Comparison of ENCODE assay signal across 8 mouse cellular contexts in the genomic region with DNA sequence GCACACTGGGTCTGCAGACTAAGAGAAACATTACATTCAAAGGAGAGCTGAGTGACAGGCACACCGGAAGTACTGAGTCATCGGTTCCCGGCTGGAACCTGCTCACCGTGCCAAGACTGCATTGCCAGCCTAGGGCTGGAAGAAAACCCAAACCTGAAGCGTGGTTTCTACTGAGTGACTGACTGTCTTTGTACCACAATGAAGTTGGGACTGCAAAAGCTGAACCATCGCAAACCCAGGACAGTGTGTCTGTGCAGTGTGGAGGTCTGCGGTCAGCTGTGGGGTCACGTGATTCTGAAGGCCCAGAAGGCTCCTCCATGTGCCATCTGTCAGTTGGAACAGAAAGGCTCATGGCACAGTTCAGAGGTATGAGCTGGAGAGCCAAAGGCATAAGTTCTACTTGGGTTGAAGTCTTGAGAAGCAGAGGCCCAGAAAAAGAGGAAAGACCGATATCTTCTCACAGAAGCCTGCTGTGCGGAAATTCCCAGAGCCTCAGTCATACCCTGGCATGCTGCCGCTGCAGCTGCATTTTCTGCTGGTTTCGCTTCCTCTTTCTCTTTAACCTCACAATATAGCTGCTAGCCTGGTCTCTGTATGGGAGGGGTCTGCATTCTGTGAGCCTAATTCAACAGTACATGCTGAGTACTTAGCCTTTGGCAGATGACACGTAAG. TPM values are rescaled to one million over a fixed set of nuclear protein-coding genes. Genes with fewer than 3 reads are reported as not detected.
DNase-seq lines count a peak whose midpoint lies in the region; ATAC-seq and TF ChIP-seq lines count a peak whose summit lies in the region.

No protein-coding gene starts in this region.

- H3K36me3 ChIP-seq in midbrain, postnatal 0 days (ENCODE audit: insufficient read depth, low read length): no peaks in the 10 kb centered on the region
- no peaks in the 10 kb centered on the region for H3K36me3 ChIP-seq in midbrain, embryonic 15.5 days (replicated peaks)
- H3K36me3 ChIP-seq in thymus, adult 2 months (ENCODE audit: control insufficient read depth, insufficient read depth, low read length): no peaks in the 10 kb centered on the region
- no peaks in the 10 kb centered on the region for H3K36me3 ChIP-seq in forebrain, embryonic 12.5 days (replicated peaks)

- no peaks in the 10 kb centered on the region for H3K9me3 ChIP-seq in midbrain, postnatal 0 days (ENCODE audit: low read length)
- H3K9me3 ChIP-seq in midbrain, embryonic 15.5 days: no peaks in the 10 kb centered on the region
- no peaks in the 10 kb centered on the region for H3K9me3 ChIP-seq in forebrain, embryonic 12.5 days

- no peak overlapping the region for H3K4me3 ChIP-seq in midbrain, postnatal 0 days (ENCODE audit: low read depth, low read length)
- no peak overlapping the region for H3K4me3 ChIP-seq in midbrain, embryonic 15.5 days
- 0 out of 2 replicates have a peak overlapping the region, but pooled peaks have one; percentile 7 for H3K4me3 ChIP-seq in brown adipose tissue, adult 24 weeks (ENCODE audit: insufficient read depth, low read depth, low read length)
- peak overlapping the region; percentile 48 for H3K4me3 ChIP-seq in thymus, adult 2 months (ENCODE audit: control insufficient read depth, insufficient read depth, low read length)
- no peak overlapping the region for H3K4me3 ChIP-seq in forebrain, embryonic 12.5 days (replicated peaks)

- H3K27me3 ChIP-seq in midbrain, postnatal 0 days (ENCODE audit: insufficient read depth, low read length): no peaks in the 10 kb centered on the region
- no peaks in the 10 kb centered on the region for H3K27me3 ChIP-seq in midbrain, embryonic 15.5 days (replicated peaks)
- H3K27me3 ChIP-seq in thymus, adult 2 months (ENCODE audit: control insufficient read depth, insufficient read depth, low read length): no peaks in the 10 kb centered on the region
- H3K27me3 ChIP-seq in forebrain, embryonic 12.5 days: no peaks in the 10 kb centered on the region

- 81% methylated on average over 13 of the region's 13 CpGs for WGBS in midbrain, postnatal 0 days
- 90% methylated on average over 13 of the region's 13 CpGs for WGBS in midbrain, embryonic 15.5 days
- 3% methylated on average over 13 of the region's 13 CpGs for WGBS in thymus, adult 2 months
- 88% methylated on average over 13 of the region's 13 CpGs for WGBS in forebrain, embryonic 12.5 days

- H3K4me2 ChIP-seq in midbrain, postnatal 0 days (ENCODE audit: low read depth, low read length, poor library complexity, severe bottlenecking): no peak overlapping the region
- no peak overlapping the region for H3K4me2 ChIP-seq in midbrain, embryonic 15.5 days
- no peak overlapping the region for H3K4me2 ChIP-seq in forebrain, embryonic 12.5 days

- no peak overlapping the region for H3K27ac ChIP-seq in midbrain, postnatal 0 days (ENCODE audit: low read depth, low read length)
- H3K27ac ChIP-seq in midbrain, embryonic 15.5 days: no peak overlapping the region
- H3K27ac ChIP-seq in brown adipose tissue, adult 24 weeks (replicated peaks; ENCODE audit: low read depth, low read length): peak overlapping the region; percentile 69
- H3K27ac ChIP-seq in thymus, adult 2 months (ENCODE audit: control insufficient read depth, insufficient read depth, low read length): peak overlapping the region; percentile 92
- no peak overlapping the region for H3K27ac ChIP-seq in forebrain, embryonic 12.5 days

- H3K9ac ChIP-seq in midbrain, postnatal 0 days (replicated peaks; ENCODE audit: low read length, poor library complexity, severe bottlenecking): no peak overlapping the region
- H3K9ac ChIP-seq in midbrain, embryonic 15.5 days: no peak overlapping the region
- no peak overlapping the region for H3K9ac ChIP-seq in forebrain, embryonic 12.5 days

- H3K4me1 ChIP-seq in midbrain, postnatal 0 days (ENCODE audit: insufficient read depth, low read length): no peaks in the 10 kb centered on the region
- H3K4me1 ChIP-seq in midbrain, embryonic 15.5 days: no peaks in the 10 kb centered on the region
- H3K4me1 ChIP-seq in brown adipose tissue, adult 24 weeks (ENCODE audit: control insufficient read depth, insufficient read depth, insufficient read length, low read length): peaks cover 9% of the 10 kb centered on the region
- H3K4me1 ChIP-seq in thymus, adult 2 months (replicated peaks; ENCODE audit: control insufficient read depth, insufficient read depth, low read length): peaks cover 8% of the 10 kb centered on the region
- no peaks in the 10 kb centered on the region for H3K4me1 ChIP-seq in forebrain, embryonic 12.5 days

- no peak for TF ChIP-seq POLR2A in thymus, adult 2 months (IDR thresholded peaks at IDR 0.05; ENCODE audit: control insufficient read depth, extremely low read depth, insufficient read depth, low read length, poor library complexity)

- ATAC-seq in midbrain, postnatal 0 days (ENCODE audit: low FRiP score): no peak
- no peak for ATAC-seq in midbrain, embryonic 15.5 days (replicated peaks)
- ATAC-seq in granulocyte monocyte progenitor cell, adult 5-6 weeks (replicated peaks; ENCODE audit: poor library complexity, severe bottlenecking): peak; percentile 96
- peak; percentile 85 for ATAC-seq in megakaryocyte progenitor cell, adult 5-6 weeks (replicated peaks; ENCODE audit: poor library complexity)
- ATAC-seq in forebrain, embryonic 12.5 days (ENCODE audit: low FRiP score): no peak

- DNase-seq in midbrain, postnatal 0 days (ENCODE audit: low spot score): peak; percentile 48
- DNase-seq in layer of hippocampus, postnatal 36 days: peak; percentile 46 to 51
- peak; percentile 56 for DNase-seq in thymus, adult 2 months

- TF ChIP-seq CTCF in midbrain, postnatal 0 days (IDR thresholded peaks at IDR 0.05): no peak
- no peak for TF ChIP-seq CTCF in thymus, adult 2 months (IDR thresholded peaks at IDR 0.05; ENCODE audit: borderline replicate concordance, control insufficient read depth, extremely low read depth, insufficient read depth, low read length, poor library complexity)

RNA-seq across cellular contexts. Expression of a gene that starts 45.1 kb away (rescaled TPM):
- total RNA-seq in midbrain, postnatal 0 days (2014; rRNA removed): 27.8 and 28.1 TPM in 2 replicates
- 8.1 and 9.2 TPM in 2 replicates for polyA plus RNA-seq in midbrain, postnatal 0 days (2015; fragmentation: Nextera tagmentation; extraction: Ambion mirVana)
- polyA plus RNA-seq in midbrain, embryonic 15.5 days (2015; fragmentation: Nextera tagmentation; extraction: Ambion mirVana): 10.1 and 11.9 TPM in 2 replicates
- polyA plus RNA-seq in brown adipose tissue, adult 24 weeks (2012; ENCODE audit: insufficient read depth, insufficient read length, missing spikeins): 2.2 and 2.4 TPM in 2 replicates
- total RNA-seq in granulocyte monocyte progenitor cell, adult 5-6 weeks (2014; fragmentation: Nextera tagmentation): 11.3 and 12.9 TPM in 2 replicates
- 12.9 and 16.0 TPM in 2 replicates for total RNA-seq in granulocyte monocyte progenitor cell, adult 5-6 weeks (2017)
- total RNA-seq in layer of hippocampus, postnatal 36 days (2021): 10 to 100 TPM; 31.4 to 32.6 TPM
- 10.7 and 10.9 TPM in 2 replicates for total RNA-seq in megakaryocyte progenitor cell, adult 5-6 weeks (2015)
- 27.4 and 29.5 TPM in 2 replicates for total RNA-seq in megakaryocyte progenitor cell, adult 5-6 weeks (2017)
- 20.3 and 20.6 TPM in 2 replicates for polyA plus RNA-seq in thymus, adult 2 months (2012; rRNA removed)
- 5.0 and 5.1 TPM in 2 replicates for polyA plus RNA-seq in forebrain, embryonic 12.5 days (2016; fragmentation: Nextera tagmentation; extraction: Ambion mirVana)

Comparison
In these comparisons a context has a peak if more than half of its experiments do, and no peak if none do; other contexts are left out.
1. ATAC-seq: peak in granulocyte monocyte progenitor cell, adult 5-6 weeks (single experiment) and megakaryocyte progenitor cell, adult 5-6 weeks (single experiment); none in midbrain, postnatal 0 days (single experiment), midbrain, embryonic 15.5 days (single experiment) and forebrain, embryonic 12.5 days (single experiment).
2. H3K27ac ChIP-seq: peak in brown adipose tissue, adult 24 weeks (single experiment) and thymus, adult 2 months (single experiment); none in midbrain, postnatal 0 days (single experiment), midbrain, embryonic 15.5 days (single experiment) and forebrain, embryonic 12.5 days (single experiment).
3. H3K4me3 ChIP-seq: peak in brown adipose tissue, adult 24 weeks (single experiment) and thymus, adult 2 months (single experiment); none in midbrain, postnatal 0 days (single experiment), midbrain, embryonic 15.5 days (single experiment) and forebrain, embryonic 12.5 days (single experiment).
4. Peak in every context shown above with its lines, with median percentiles within 50 percentile points of each other: DNase-seq.